Comparison of ENCODE assay signal across 10 mouse cellular contexts in genomic region chr6:116417518-116418315, GRCm38 (mm10). TPM values are rescaled to one million over a fixed set of nuclear protein-coding genes. Genes with fewer than 3 reads are reported as not detected.
A peak's percentile ranks its signal among the peaks of the same experiment; 100 is the strongest.
DNase-seq lines count a peak whose midpoint lies in the region; ATAC-seq lines count a peak whose summit lies in the region.
"Had no signal": no experiment of that assay in that cellular context is flagged by ENCODE, and none has a peak within 500 bp of the region (broad histone marks: within the 10 kb centered on the region; RNA-seq: fewer than 3 reads in every experiment).

No protein-coding gene starts in this region.

- H3K4me3 ChIP-seq in liver, embryonic 16.5 days (ENCODE audit: low read depth, low read length) = no peak overlapping the region
- H3K4me3 ChIP-seq: liver, embryonic 15.5 days had no signal

- H3K9me3 ChIP-seq in liver, embryonic 16.5 days (replicated peaks; ENCODE audit: control insufficient read depth, low read length) = no peaks in the 10 kb centered on the region
- H3K9me3 ChIP-seq: liver, embryonic 15.5 days had no signal

- no peak overlapping the region for H3K9ac ChIP-seq in liver, embryonic 16.5 days (ENCODE audit: low read depth, low read length)
- H3K9ac ChIP-seq: liver, embryonic 15.5 days had no signal

- WGBS in liver, embryonic 16.5 days (ENCODE audit: insufficient replicate concordance) = 37% methylated on average over 6 of the region's 6 CpGs

- no peak for ATAC-seq in cerebellum, adult (ENCODE audit: insufficient number of reproducible peaks, low FRiP score, low TSS enrichment)
- 0 out of 2 replicates have a peak, but pooled peaks have one; percentile 22 for ATAC-seq in liver, embryonic 16.5 days (ENCODE audit: low read depth)

- H3K27ac ChIP-seq in liver, embryonic 16.5 days (ENCODE audit: low read length) = no peak overlapping the region
- H3K27ac ChIP-seq: liver, embryonic 15.5 days had no signal

- peak; percentile 43 to 44 for DNase-seq in cerebellum, adult 18-20 months
- peak; percentile 31 for DNase-seq in left cerebral cortex, postnatal 4 days
- no peak for DNase-seq in left cerebral cortex, adult 8-10 months (ENCODE audit: low spot score in 2 of 2)
- DNase-seq in MEL-GATA-1-ER (ENCODE audit: extremely low read depth, low read depth) = peak; percentile 56
- no peak for DNase-seq in gastrocnemius, postnatal 36 days
- no peak for DNase-seq in natural killer cell, adult 2 months (ENCODE audit: low spot score in 2 of 2)
- DNase-seq: kidney, postnatal 14 days had no signal

- H3K27me3 ChIP-seq in liver, embryonic 16.5 days (ENCODE audit: control insufficient read depth, insufficient read depth, low read depth, low read length) = no peaks in the 10 kb centered on the region
- H3K27me3 ChIP-seq: liver, embryonic 15.5 days had no signal

- H3K36me3 ChIP-seq in liver, embryonic 16.5 days (ENCODE audit: control insufficient read depth, insufficient read depth) = no peaks in the 10 kb centered on the region

- intact Hi-C loops in left cerebral cortex, postnatal 4 days (cut with DNase I) = no loop called here
- intact Hi-C loops in gastrocnemius, postnatal 36 days (cut with DNase I) = no loop called here

- H3K4me2 ChIP-seq in liver, embryonic 16.5 days (ENCODE audit: low read depth, low read length) = no peak overlapping the region
- H3K4me2 ChIP-seq: liver, embryonic 15.5 days had no signal

- H3K4me1 ChIP-seq in liver, embryonic 16.5 days (ENCODE audit: control insufficient read depth, low read depth, low read length) = no peaks in the 10 kb centered on the region; the same call in 1 of the 2 replicates

RNA-seq across cellular contexts. Expression of gene Alox5, which starts 43.3 kb away (rescaled TPM):
- 1 to 10 TPM; 1.3 to 1.4 TPM for total RNA-seq in left cerebral cortex, postnatal 4 days (2021)
- total RNA-seq in left cerebral cortex, adult 8-10 months (2022) = 1 to 10 TPM; 1.2 to 3.3 (median 1.8) TPM
- 4.5 and 6.5 TPM in 2 replicates for polyA plus RNA-seq in liver, embryonic 16.5 days (2015; fragmentation: Nextera tagmentation; extraction: Ambion mirVana)
- total RNA-seq in gastrocnemius, postnatal 36 days (2021) = under 1 TPM; 0.64 to 0.66 TPM

Comparison
In these comparisons a context has a peak if more than half of its experiments do, and no peak if none do; other contexts are left out.
1. DNase-seq: peak in cerebellum, adult 18-20 months (2 of 2), left cerebral cortex, postnatal 4 days (single experiment) and MEL-GATA-1-ER (single experiment); none in left cerebral cortex, adult 8-10 months (0 of 2), gastrocnemius, postnatal 36 days (0 of 2) and natural killer cell, adult 2 months (0 of 2).